Mouse (Mus musculus): ENCODE measurements around the gene 6030408B16Rik.

The 6030408B16Rik gene

DNA sequence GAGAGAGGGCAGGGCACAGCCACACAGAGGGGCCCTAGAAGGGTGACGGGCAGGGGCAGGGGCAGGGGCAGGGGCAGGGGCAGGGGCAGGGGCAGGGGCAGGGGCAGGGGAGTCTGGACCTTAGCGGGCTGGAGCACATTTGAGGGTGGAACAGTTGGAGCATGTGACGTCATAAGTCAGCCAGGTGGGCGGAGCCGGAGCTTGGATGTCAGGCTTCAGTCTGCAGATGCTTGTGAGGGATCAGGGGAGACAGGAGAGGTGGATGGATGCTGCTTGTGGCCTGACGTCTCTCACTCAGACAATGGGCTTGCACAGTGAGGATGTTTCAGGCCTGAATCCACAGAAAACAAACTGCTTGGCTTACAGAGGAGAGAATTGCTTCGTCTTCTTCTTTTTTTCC, 5.5 kb downstream of the 6030408B16Rik start:
- DNase-seq = no peak

DNA sequence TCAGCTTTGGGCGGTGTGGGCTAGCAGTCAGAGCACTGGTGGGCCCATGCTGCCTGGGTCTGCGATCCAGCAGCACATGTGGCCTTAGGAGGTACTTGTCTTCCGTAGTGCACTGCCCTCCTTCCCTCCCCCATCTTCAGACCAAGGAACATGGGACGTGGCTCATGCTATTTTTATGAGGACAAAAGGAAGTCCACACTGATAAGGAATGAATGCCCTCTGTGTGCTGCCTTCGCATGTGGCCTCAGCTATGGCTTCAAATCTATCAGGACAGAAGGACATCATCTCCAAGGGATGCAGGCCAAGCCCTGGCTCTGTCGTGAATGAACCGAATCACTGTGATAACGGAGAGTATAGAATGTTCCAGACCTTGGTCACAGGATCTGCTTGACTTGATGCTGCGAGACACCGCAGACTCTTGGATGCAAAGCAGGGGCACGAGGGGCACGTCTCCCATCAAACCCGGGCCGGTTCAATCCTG, 6.5 kb downstream of the 6030408B16Rik start:
- DNase-seq = no peak

DNA sequence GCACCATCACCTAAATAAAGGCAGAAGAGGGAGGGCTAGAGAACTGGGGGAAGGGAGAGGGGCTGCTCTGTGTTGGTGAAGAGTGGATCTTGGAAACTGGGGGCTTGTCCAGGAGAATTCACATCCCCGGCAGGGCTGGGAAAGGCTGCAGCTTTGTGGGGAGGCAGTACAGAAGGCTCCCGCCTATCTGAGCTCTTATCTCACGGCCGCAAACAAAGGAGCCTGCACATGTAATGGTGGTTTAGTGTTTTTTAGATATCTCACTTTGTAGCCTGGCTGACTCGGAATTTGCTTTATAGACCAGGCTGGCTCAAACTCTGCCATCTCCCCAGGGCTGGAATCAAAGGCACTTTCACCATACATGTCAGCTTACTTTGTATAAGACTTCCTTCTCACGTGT, 7.1 kb downstream of the 6030408B16Rik start:
- no peak for DNase-seq

DNA sequence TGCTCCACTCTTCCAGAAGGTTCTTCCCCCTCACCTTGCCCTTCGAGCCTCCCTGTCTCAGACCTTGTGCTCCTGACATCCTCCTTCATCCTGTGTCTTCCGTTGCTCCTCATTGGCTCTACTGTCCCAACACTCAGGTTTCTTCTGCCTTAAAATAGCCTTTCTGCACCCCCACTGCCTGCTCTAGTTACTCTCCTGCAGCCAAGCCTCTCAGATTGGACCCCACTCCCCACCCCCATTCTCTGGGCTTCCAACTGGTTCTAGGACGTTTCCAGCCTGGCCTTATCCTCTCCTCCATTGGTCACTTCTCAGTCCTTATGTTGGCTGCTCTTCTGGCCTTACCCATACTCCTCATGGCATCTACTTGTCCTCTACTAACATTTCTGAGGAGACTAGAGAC, 9.2 kb downstream of the 6030408B16Rik start:
- no peak for DNase-seq

DNA sequence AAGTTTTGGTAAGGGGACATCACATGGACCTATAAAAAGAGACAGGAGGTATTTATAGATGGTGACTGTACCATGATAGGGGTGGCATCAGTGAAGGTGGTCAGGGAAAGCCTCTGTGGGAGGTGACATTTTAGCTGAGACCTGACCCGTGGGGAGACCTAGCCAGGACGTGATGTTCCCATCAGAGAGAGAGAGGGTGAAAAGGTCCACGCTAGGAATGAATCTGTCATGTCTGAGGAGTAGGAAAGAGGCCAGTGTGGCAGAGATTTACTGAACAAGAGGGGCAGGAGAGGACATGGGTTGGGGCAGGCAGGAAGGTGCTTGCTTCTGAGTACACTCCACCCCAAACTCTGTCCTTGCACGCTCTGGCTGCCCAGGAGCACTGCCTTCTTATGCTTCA, 10.8 kb downstream of the 6030408B16Rik start:
- no peak for DNase-seq

DNA sequence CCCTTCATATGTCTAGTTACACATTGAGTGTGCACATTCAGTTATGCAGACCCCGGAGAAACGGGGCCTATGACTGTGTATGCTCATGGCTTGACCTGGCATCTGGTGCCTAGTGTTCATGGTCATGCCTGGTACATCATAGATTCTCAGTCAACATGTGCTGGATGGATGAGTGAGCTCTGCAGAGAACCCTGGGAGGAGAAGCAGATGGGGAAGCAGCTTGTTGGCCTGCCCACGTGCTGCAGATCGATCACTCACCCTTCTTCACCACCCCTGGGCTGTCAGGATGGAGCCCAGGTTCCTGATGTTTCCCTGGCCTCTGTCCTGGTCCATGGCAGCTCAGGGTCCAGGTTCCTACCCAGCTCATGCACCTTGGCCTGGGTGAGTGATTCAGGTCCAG, 13.4 kb downstream of the 6030408B16Rik start:
- DNase-seq = peak; percentile 73

DNA sequence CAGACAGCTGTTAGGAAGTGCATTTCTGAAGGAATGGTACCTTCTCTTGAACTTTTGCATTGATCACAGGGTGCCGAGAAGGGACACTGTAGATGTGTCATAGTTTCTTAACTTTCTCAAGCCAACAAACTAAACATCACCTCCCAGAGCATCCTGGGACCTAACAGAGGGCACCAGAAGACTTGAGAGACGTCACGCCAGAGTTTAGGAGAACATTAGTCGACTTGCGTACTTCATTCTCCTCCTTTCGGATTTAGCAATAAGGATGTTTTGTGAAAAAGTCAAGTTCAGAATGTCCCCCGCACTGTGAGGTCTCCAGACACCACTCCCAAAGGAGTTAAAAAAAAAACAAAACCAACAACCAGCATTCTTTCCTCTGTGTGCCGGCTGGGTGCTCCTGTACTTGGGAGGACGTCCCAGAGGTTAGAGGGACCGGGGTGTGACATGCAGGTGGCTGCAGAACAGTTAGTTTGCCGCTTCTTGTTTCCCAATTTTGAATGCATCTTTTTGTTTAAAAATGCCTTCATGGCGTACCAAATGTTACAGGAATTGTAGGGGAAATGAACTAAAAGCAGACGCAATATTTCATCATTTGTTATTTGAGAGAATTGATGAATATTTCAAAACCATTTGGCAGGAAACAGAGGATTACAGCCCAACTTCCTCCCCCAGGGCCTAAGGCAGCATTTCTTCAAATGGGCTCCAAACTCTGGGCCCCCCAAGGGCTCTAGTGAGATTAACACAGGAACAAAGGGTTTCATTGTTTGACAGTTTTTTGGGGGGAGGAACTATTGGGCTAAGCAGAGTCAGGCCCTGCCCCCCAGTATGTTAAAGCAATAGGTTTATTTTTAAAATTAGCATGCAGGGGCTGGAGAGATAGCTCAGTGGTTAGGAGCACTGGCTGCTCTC, 15.7 kb downstream of the 6030408B16Rik start:
- no peak for DNase-seq

DNA sequence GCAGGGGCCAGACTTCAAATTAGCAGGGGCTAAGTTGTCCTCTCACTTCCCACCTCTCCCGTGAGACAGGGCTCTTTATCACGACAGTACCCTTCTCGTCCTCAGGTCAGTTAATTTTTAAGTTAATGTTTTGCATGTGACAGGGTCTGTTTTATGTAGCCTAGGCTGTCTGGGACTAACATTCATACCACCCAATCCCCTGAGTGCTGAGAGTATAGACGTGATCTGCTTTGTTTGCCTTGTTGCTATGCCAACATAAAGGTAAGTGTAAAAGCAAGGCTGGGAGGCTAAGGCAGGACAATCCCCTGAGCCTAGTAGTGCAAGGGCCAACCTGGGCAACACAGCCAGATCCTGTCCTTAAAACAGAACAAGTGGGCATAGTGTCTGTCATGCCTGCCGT, 16.5 kb downstream of the 6030408B16Rik start:
- no peak for DNase-seq

DNA sequence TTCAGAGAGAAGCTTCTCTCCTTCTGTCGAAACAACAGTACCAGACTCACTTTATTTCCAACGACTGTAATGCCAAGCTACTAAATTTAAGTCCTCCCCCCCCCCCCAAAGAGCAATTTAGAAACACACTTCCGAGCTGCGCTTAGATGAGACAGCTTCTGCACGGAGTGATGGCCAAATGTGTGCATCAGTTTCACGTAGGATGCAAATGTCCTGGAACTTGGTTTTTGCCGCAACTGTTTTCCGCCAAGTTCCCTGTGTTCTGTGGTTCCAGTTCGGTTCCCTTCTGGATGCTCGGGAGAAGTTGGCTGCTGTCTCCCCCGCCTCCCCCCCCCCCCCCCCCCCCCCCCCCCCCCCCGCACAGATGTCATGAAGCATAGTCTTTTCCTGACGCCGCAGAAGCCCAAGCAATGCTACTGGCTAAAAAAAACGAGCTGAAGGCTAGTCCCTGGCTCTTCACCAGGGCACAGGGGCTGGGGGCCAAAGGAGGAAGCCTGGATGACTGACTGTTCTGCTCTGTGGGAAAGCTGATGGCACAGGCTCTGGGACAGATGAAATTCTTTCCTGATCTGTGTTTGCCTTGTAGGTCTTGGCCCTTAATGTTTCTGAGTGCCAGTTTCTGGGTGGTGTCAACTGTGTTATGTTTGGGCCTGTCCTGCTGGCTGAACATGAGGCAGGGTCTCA, 18.2 kb downstream of the 6030408B16Rik start:
- DNase-seq = peak; percentile 64

DNA sequence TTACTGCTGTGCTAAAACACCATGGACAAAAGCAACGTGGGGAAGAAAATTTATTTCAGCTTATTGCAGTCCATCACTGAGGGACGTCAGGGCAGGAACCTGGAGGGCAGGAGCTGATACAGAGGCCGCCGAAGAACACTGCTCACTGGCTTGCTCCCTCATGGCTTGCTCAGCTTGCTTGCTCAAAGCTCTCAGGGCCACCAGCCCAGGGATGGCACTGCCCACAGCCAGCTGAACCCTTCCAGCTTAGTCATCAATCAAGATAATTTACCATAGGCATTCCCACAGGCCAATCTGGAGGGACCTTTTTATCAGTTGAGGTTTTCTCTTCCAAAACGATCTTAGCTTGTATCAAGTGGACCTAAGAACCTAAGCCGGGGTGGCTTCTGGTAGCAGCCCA, 19.0 kb downstream of the 6030408B16Rik start:
- DNase-seq = no peak

DNA sequence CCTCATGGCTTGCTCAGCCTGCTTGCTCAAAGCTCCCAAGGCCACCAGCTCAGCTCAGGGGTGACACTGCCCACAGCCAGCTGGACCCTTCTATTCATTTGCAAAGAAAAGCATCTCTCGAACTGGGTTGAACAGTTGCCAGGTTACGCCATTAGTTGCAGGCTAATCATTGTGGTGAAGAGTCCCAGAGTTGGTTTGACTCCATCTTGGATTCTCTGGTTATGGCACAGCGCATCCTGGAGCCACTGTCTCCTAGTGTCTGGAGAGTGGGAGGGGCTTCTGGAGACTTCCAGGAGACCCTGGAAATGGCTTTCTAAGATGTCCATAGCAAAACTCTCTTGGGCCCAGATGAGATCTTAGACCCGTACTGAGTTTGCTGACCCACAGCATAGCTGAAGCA, 22.4 kb downstream of the 6030408B16Rik start:
- no peak for DNase-seq

DNA sequence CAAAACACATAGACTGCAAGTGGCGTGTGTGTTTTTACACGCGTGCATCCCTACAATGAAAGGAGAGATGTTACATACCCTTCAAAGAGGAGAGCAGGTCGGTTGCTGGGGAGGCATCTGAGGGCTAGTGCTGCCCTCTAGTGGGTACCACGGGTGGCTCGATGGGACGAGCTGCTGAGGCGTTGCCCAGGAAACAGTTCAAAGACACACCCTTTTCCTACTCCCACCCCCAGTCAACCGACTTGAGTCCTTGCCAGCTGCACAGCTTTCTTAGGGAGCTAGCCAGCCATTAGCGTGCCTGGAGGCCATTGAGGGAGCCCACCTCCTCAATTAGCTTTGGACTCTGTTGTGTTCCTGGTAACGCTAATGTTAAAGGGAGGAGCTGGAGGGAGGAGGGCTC, 22.8 kb downstream of the 6030408B16Rik start:
- DNase-seq = peak; percentile 93

DNA sequence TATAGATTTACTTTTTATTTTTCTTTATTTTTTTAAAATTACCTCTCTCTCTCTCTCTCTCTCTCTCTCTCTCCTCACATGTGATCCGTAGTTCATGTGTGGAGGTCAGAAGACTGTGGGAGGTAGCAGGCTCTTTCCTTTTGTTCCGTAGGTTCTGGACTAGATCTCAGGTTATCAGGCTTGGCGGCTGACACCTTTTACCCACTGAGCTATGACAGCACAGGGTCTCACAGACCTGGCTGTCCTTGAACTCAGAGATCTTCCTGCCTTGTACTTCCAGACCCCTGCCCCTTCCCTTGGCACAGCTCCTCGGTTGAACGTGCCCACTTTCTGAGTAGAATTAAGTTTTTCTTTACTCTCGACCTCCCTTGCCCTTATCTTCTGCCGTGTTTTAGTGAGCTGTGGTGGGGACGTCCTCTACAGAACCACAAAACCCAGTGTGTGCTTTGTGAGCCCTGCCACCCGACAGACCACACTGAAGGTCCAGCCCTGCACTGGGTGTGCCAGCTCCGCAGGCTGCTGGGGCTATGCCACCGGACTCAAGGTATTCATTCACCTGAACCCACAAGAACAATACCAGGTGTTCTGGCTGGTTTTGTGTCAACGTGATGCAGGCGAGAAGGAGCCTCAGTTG, 23.4 kb downstream of the 6030408B16Rik start:
- DNase-seq = no peak

DNA sequence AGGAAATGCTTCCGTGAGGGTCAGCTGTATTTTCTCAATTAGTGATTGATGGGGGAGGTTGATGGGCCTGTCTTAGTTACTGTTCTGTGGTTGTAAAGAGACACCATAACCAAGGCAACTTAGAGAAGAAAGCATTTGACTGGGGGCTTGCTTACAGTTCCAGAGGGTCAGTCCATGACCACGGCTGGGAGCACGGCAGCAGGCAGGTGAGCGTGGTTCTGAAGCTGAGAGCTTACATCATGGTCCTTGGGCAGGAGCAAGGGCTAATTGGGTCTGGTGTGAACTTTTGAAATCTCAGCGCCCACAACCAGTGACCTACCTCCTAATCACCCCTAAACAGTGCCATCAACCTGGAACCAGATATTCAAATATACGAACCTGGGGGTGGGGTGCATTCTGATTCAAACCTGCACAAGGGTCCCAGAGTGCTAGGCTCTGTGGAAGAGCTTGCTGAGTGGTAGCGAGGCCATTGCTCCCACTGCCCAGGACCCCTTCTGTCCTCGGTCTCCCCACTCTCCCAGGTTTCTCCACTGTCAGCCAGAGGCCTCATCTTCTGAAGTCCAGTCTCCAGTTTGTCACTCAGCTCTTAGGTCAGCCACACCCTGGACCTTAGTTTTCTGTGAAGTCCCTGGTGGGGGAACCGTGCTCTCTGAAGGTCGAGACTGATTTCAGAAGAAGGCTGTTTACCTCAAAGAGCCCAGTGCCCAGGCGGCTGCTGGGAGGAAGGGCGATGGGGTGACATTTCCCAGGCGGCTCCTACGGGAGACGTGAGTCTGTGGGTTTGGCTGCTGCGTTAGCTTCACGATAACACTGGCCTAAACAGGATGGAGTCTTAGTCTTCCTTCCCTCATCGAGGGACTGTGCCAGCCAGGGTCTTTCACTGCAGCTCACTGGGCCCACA, 24.2 kb downstream of the 6030408B16Rik start:
- DNase-seq = no peak

DNA sequence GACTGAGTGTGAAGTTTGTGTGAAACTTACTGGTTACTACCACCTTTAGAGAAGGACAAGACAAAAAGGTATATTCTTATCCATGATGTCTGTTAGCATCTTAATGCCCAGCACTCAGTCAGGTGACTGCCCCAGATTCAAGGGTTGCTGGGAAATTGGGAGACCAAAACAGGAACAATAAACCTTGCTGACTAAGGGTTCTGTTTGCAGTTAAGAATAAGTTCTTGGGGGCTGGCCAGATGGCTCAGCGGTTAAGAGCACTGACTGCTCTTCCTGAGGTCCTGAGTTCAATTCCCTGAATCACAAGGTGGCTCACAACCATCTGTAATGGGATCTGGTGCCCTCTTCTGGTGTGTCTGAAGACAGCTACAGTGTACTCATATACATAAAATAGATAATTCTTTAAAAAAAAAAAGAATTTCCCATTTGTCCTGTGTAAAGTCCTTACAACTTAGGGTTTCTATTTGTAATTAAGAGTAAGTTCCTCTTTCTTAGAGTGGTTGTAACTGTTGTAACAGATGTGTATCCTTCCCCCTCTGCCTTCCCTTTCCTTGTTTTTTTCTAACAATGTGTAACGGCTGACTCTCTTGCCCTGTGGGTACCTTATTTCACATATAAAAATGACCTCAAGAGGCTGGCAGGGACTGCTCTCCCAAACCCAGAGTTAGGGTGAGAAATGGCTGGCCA, 24.9 kb downstream of the 6030408B16Rik start:
- no peak for DNase-seq

DNA sequence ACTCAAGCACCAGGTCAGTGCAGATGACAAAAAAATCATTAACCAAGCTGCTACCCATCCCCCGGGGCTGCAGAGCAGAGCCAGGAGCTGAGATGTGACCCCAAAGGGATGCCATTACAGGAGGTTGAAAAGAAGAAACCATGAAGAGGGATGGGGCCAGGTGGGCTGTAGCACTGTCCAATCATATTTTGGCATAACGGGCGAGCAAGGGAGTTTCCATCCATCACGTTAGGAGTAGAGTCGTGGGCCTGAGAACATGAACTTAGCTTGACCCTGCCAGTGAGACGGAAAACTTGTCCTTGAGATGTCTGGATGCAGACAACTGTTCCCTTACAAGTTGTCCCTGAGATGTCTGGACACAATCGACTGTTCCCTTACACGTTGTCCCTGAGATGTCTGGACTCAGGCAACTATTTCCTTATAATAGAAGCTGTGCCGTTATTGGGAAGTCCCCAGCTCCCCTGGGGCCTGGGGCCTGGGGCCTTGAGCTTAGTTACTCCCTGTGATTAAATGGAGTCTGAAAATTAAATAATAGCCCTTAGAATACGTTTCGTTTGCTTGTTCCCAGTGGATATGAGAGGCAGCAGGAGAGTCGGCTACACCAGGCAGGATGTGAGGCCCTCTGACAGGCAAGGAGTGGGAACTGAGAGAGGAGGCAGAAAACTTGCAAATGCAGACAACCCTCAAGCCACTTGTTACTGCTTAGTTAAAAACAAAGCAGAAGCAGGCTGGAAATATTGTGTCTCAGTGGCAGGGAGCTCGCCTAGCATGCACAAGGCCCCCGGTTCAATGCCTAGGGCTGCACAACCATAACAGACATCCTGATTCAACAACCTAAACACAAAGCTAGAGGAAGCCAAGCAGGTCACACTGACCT, 26.1 kb downstream of the 6030408B16Rik start:
- DNase-seq = no peak

DNA sequence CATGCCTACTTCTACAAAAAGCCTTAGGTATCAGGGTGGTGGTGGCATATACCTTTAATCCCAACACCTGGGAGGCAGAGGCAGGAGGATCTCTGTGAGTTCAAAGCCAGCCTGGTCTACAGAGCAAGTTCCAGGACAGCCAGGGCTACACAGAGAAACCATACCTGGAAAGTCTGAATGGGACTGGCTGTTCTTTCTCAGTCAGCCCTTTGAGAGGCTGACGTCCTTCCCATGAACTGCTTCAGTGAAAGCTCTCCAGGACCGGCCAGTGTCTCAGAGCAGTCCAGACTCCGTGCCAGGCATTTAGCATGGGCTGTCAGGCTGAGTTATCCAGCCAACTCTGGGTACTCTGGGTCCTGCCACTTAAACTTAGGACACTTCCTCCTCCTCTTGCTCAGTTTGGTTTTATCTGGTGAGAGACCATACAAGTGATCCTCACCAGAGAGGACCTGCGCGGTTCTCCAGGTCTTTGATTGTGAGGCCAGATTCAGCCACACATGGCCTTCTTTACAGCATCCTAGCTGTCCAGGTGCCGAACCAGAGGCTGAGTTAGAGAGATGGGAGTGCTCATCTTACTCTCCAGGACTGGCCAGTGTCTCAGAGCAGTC, 27.1 kb downstream of the 6030408B16Rik start:
- no peak for DNase-seq

DNA sequence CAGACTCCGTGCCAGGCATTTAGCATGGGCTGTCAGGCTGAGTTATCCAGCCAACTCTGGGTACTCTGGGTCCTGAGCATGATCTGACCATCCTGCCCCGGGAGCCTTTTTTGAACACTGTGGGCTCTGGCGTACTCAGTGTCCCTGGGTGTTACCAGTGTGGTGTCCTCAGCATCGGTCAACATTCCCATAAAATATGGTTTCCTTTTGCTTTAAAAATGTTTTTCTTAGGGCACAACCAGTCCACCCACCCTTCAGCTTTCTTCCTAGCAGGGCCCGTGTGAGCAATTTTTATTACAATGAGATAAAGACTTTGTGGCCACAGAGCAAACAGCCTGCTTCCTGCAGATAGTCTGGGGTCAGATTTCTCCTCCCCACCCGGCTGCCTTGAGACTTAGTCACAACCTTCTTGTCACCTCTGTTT, 27.6 kb downstream of the 6030408B16Rik start:
- DNase-seq = no peak

DNA sequence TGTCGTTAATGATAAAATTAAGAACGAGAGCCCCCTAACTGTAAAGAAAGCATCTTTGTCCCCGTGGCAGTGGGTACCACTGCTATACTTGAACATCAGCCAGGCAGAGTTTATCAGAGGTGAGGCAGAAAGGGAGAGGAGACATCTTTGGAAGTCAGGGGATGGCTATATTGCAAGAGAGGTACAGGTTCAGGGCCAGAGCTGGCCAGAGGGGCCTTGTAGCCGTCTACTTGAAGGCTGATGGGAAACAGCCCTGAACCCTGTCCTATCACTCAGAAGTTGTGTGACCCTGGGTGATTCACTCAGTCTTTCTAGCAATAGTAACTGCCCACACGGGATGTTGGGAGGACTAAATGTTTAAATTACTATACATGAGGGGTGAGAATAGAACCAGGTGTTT, 28.1 kb downstream of the 6030408B16Rik start:
- DNase-seq = no peak

DNA sequence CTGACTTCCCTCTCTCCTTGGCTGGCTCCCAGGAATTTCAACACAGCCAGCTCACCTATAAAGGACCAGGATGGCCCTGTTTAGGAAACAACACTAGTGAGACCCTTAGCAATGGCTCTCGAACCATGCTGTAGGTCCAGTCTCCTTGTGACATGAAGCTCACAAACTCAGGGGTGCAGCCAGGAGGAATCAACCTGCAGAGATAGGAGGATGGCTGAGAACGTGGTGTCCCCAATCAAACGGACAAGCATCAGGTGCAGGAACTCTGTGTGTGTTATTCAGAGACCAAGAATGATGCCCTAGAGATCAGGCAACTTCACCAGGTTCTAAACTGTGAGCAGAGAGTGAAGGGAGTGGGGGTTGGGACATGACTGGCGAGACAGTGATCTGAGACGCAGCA, 29.1 kb downstream of the 6030408B16Rik start:
- DNase-seq = no peak
